Mouse (Mus musculus) erythroblast, embryonic 14.5 days (primary cell): Measurements from ENCODE around the gene Ttc37.

ENCODE experiments used
- GATA1 ChIP-seq: IDR thresholded peaks from 2 replicates; pipeline ENCODE4 v1.6.1; 2012; ENCODE audit warnings: low read length, inconsistent platforms, mixed read lengths
- TAL1 ChIP-seq: IDR thresholded peaks from 3 replicates; pipeline ENCODE4 v1.6.1; 2012; ENCODE audit warnings: low read length, inconsistent platforms, mixed read lengths

- TF ChIP-seq GATA1 (no peak), TAL1 (no peak)
Measured at GRCm38 (mm10) chr13:76174297-76174696, 75.8 kb downstream of the Ttc37 start.
